Mouse (Mus musculus): ENCODE results near the gene Faiml. TPM values are rescaled to one million over a fixed set of nuclear protein-coding genes. Genes with fewer than 3 reads are reported as not detected.

Gene Faiml
- polyA plus RNA-seq, 1 experiment from 2014 or later = not detected

DNA sequence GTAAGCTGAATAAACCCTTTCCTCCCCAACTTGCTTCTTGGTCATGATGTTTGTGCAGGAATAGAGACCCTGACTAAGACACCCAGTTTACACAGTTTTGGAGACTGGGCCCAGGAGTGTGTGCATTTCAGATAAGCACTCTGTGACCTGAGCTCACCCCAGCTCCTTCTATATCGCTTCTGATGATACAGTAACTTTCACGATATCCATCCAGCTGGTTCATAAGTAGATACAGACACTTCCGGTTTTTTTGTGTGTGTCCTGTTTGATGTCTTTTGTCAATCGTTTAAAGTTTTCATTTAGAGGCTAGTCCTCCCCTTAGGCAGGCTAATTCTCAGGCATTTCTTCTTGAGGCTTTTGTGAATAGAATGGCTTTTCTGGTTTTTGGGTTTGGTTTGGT is 15.4 kb downstream of the Faiml start:
- Histone ChIP-seq H3K27ac (replicated peaks; ENCODE audit: low read depth, low read length) (no peak overlapping the region), H3K36me3 (replicated peaks; ENCODE audit: control insufficient read depth, insufficient read depth, low read depth, low read length) (no peaks in the 10 kb centered on the region), H3K4me3 (ENCODE audit: low read depth, low read length) (no peak overlapping the region), H3K27me3 (ENCODE audit: control insufficient read depth, insufficient read depth, low read length) (no peaks in the 10 kb centered on the region), H3K9ac (replicated peaks; ENCODE audit: low read length) (no peak overlapping the region), H3K4me2 (ENCODE audit: low read depth, low read length) (no peak overlapping the region), H3K9me3 (replicated peaks; ENCODE audit: control insufficient read depth, low read length) (no peaks in the 10 kb centered on the region; the same call in 1 of the 2 replicates), H3K4me1 (ENCODE audit: control insufficient read depth, insufficient read depth, low read length) (no peaks in the 10 kb centered on the region)
- ATAC-seq (replicated peaks; ENCODE audit: insufficient number of reproducible peaks, low FRiP score, low TSS enrichment, low read depth) (no peak), DNase-seq (ENCODE audit: low spot score) (no peak)
- WGBS = 84% methylated on average over 4 of the region's 4 CpGs

DNA sequence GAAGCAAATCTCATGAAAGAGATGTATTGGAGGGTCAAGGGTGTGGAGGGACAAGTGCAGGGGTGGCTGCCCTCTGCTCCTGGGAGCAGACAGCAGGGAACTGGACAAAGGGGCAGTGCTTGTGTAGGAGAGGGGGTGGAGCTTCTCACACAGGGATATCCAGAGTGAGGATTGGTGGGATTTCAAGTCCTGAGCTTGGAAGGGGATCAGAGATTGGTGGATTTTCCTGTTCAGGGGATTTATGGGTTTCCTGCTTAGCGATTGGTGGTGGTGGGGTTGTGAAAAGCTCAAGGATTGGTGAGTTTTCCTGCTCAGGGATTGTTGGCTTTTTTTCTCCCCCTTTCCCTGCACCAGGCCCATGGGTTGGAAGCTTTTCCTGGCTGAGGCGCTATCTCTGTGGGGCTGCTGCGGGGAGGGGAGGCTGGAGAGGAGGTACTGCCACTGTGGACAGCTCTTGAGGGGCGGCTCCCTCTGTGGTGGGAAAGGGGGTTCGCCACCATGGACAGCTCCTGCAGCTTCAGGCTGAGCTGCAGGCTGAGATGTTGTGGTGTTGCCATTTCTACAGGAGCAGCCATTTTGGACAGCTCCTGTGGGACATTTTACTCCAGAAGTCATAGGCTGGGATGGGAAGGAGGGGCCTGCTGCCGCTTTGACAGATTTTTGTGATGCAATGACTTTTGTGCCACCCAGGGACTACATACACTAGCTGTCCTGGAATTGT is 18.9 kb downstream of the Faiml start:
- WGBS = 23% methylated on average over 6 of the region's 6 CpGs
- Histone ChIP-seq H3K4me1 (ENCODE audit: control insufficient read depth, insufficient read depth, low read length) (no peaks in the 10 kb centered on the region), H3K4me2 (ENCODE audit: low read depth, low read length) (no peak overlapping the region), H3K36me3 (replicated peaks; ENCODE audit: control insufficient read depth, insufficient read depth, low read depth, low read length) (no peaks in the 10 kb centered on the region), H3K9ac (replicated peaks; ENCODE audit: low read length) (no peak overlapping the region), H3K4me3 (ENCODE audit: low read depth, low read length) (no peak overlapping the region), H3K9me3 (replicated peaks; ENCODE audit: control insufficient read depth, low read length) (no peaks in the 10 kb centered on the region; the same call in 1 of the 2 replicates), H3K27me3 (ENCODE audit: control insufficient read depth, insufficient read depth, low read length) (no peaks in the 10 kb centered on the region), H3K27ac (replicated peaks; ENCODE audit: low read depth, low read length) (no peak overlapping the region)
- DNase-seq (ENCODE audit: low spot score) = peak; percentile 86
- ATAC-seq (replicated peaks; ENCODE audit: insufficient number of reproducible peaks, low FRiP score, low TSS enrichment, low read depth) = peak; percentile 44; the same call in 1 of the 2 replicates

DNA sequence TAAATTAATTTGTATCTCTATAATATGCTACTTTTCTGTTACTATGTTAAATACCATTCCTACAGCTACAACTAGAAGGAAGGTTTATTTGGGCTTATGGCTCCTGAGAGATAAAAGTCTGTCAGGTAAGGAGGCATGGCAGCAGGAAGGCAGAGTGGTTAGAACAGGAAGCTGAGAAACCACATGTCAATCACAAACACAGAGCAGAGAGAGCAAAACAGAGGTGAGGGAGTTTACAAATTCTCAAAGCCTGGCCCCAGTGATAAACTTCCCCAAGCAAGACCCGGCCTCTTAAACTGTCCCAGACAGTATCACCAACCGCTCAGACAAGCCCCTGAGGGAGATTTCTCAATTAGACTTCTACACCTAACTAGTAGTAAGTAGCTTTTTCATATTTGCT is 20.9 kb downstream of the Faiml start:
- H3K4me1 ChIP-seq (ENCODE audit: control insufficient read depth, insufficient read depth, low read length) = no peaks in the 10 kb centered on the region
- no peaks in the 10 kb centered on the region for H3K27me3 ChIP-seq (ENCODE audit: control insufficient read depth, insufficient read depth, low read length)
- H3K36me3 ChIP-seq (replicated peaks; ENCODE audit: control insufficient read depth, insufficient read depth, low read depth, low read length) = no peaks in the 10 kb centered on the region
- WGBS = 70% methylated on average over 2 of the region's 2 CpGs
- no peaks in the 10 kb centered on the region for H3K9me3 ChIP-seq (replicated peaks; ENCODE audit: control insufficient read depth, low read length)
- no peak overlapping the region for H3K27ac ChIP-seq (replicated peaks; ENCODE audit: low read depth, low read length)
- no peak overlapping the region for H3K4me2 ChIP-seq (ENCODE audit: low read depth, low read length)
- no peak overlapping the region for H3K4me3 ChIP-seq (ENCODE audit: low read depth, low read length)
- no peak for DNase-seq (ENCODE audit: low spot score)
- no peak for ATAC-seq (replicated peaks; ENCODE audit: insufficient number of reproducible peaks, low FRiP score, low TSS enrichment, low read depth)
- H3K9ac ChIP-seq (replicated peaks; ENCODE audit: low read length) = no peak overlapping the region

DNA sequence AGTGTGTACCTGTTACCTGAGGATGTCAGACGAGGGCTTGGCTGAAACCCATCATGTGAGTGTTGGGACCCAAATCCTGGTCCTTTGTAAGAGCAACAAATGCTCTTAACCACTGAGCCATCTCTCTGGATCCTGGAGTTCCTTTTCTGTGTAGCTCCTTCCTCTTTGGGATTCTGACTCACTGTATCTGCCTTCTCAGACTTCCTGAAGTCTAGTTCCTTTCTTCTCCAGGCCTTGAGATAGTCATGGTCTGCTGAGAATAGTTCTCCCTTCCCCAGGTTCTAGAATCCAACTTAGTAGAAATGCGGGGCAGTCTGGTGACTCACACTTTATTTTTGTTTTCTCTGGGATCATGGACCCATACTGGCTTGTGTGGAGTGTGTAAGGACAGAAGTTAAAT is 24.4 kb downstream of the Faiml start:
- ATAC-seq (replicated peaks; ENCODE audit: insufficient number of reproducible peaks, low FRiP score, low TSS enrichment, low read depth) = no peak
- H3K4me3 ChIP-seq (ENCODE audit: low read depth, low read length) = no peak overlapping the region
- no peaks in the 10 kb centered on the region for H3K36me3 ChIP-seq (replicated peaks; ENCODE audit: control insufficient read depth, insufficient read depth, low read depth, low read length)
- WGBS = 78% methylated on average over 2 of the region's 2 CpGs
- H3K27ac ChIP-seq (replicated peaks; ENCODE audit: low read depth, low read length) = no peak overlapping the region
- no peaks in the 10 kb centered on the region for H3K27me3 ChIP-seq (ENCODE audit: control insufficient read depth, insufficient read depth, low read length)
- no peaks in the 10 kb centered on the region for H3K4me1 ChIP-seq (ENCODE audit: control insufficient read depth, insufficient read depth, low read length)
- H3K9me3 ChIP-seq (replicated peaks; ENCODE audit: control insufficient read depth, low read length) = no peaks in the 10 kb centered on the region
- no peak for DNase-seq (ENCODE audit: low spot score)
- no peak overlapping the region for H3K4me2 ChIP-seq (ENCODE audit: low read depth, low read length)
- H3K9ac ChIP-seq (replicated peaks; ENCODE audit: low read length) = no peak overlapping the region

DNA sequence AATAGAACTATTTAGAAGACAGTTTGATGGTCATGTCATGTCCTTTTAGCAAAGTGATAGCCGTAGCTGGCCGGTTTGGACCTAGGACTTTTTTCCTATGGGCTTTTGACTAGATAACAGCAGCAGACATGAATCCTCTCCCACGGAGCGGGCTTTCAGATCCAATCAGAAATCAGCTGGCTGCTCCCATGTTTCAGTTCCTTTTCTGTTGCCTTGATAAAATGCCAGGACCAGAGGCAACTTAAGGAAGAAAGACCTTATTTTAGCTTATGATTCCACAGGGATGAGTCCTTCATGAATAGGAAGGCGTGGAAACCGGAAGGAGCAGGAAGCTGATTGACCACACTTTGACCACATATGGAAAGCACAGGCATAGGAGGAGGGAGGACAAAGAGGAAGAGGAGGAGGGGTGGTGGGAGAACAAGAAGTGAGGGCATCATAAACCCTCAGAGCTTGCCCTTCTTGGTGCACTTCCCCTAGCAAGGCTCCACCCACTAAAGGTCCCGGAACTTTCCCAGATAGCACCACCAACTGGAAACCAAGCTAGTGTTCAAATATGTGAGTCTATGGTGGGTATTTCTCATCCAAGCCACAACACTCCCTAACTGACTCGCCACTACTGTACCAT is 53.9 kb downstream of the Faiml start:
- no peaks in the 10 kb centered on the region for H3K27me3 ChIP-seq (ENCODE audit: control insufficient read depth, insufficient read depth, low read length)
- H3K9me3 ChIP-seq (replicated peaks; ENCODE audit: control insufficient read depth, low read length) = no peaks in the 10 kb centered on the region
- ATAC-seq (replicated peaks; ENCODE audit: insufficient number of reproducible peaks, low FRiP score, low TSS enrichment, low read depth) = no peak
- no peak overlapping the region for H3K27ac ChIP-seq (replicated peaks; ENCODE audit: low read depth, low read length)
- H3K4me1 ChIP-seq (ENCODE audit: control insufficient read depth, insufficient read depth, low read length) = no peaks in the 10 kb centered on the region
- 86% methylated on average over 8 of the region's 8 CpGs for WGBS
- no peak overlapping the region for H3K4me2 ChIP-seq (ENCODE audit: low read depth, low read length)
- no peaks in the 10 kb centered on the region for H3K36me3 ChIP-seq (replicated peaks; ENCODE audit: control insufficient read depth, insufficient read depth, low read depth, low read length)
- no peak for DNase-seq (ENCODE audit: low spot score)
- H3K4me3 ChIP-seq (ENCODE audit: low read depth, low read length) = no peak overlapping the region
- H3K9ac ChIP-seq (replicated peaks; ENCODE audit: low read length) = no peak overlapping the region

DNA sequence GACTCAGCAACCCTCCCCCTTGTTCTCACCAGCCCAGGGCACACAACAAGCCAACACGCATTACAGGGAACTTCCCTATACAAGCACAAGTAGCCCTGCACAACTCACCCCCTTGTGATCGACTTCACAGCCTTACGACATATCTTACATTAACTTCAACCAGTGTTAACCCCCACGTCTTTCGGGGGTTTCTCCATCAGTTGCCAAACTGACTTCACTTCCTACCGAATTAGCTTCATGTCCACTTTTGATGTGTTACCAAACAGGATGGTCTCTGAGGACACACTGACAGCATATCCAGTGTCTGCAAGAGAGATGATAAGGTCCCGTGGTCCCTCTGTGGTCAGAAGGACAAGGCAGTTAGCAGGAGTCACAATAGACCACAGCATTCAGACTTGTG is 54.9 kb downstream of the Faiml start:
- WGBS = 84% methylated on average over 7 of the region's 7 CpGs
- no peaks in the 10 kb centered on the region for H3K27me3 ChIP-seq (ENCODE audit: control insufficient read depth, insufficient read depth, low read length)

DNA sequence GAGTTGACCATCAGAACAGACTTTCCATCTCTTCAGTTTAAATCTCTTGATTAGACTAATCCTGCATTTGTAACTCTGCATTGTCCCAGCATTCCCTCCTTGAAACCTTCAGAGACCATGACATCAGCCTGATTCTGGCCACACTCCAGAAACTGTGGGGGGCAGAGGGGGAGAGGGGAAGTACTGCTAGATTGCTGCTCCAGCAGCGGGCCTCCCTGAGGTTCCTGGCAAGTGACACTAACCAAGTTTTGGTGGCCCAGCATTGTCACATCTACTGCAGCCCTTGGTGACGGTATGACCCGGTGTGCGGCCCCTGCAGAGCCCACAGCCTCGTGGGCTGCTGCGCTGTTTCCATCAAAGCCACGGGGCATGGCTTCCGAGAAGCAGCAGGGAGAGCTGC is 56.8 kb downstream of the Faiml start:
- DNase-seq (ENCODE audit: low spot score) = no peak
- H3K9me3 ChIP-seq (replicated peaks; ENCODE audit: control insufficient read depth, low read length) = no peaks in the 10 kb centered on the region
- H3K27ac ChIP-seq (replicated peaks; ENCODE audit: low read depth, low read length) = no peak overlapping the region
- no peak overlapping the region for H3K4me2 ChIP-seq (ENCODE audit: low read depth, low read length)
- H3K4me1 ChIP-seq (ENCODE audit: control insufficient read depth, insufficient read depth, low read length) = no peaks in the 10 kb centered on the region
- H3K36me3 ChIP-seq (replicated peaks; ENCODE audit: control insufficient read depth, insufficient read depth, low read depth, low read length) = no peaks in the 10 kb centered on the region
- H3K27me3 ChIP-seq (ENCODE audit: control insufficient read depth, insufficient read depth, low read length) = no peaks in the 10 kb centered on the region
- ATAC-seq (replicated peaks; ENCODE audit: insufficient number of reproducible peaks, low FRiP score, low TSS enrichment, low read depth) = no peak
- H3K4me3 ChIP-seq (ENCODE audit: low read depth, low read length) = no peak overlapping the region
- no peak overlapping the region for H3K9ac ChIP-seq (replicated peaks; ENCODE audit: low read length)
- WGBS = 62% methylated on average over 8 of the region's 8 CpGs

More for the DNA sequence above, 54.9 kb downstream of the Faiml start:
- Histone ChIP-seq H3K4me3 (ENCODE audit: low read depth, low read length) (no peak overlapping the region), H3K4me1 (ENCODE audit: control insufficient read depth, insufficient read depth, low read length) (no peaks in the 10 kb centered on the region), H3K4me2 (ENCODE audit: low read depth, low read length) (no peak overlapping the region), H3K9me3 (replicated peaks; ENCODE audit: control insufficient read depth, low read length) (no peaks in the 10 kb centered on the region), H3K9ac (replicated peaks; ENCODE audit: low read length) (no peak overlapping the region), H3K27ac (replicated peaks; ENCODE audit: low read depth, low read length) (no peak overlapping the region), H3K36me3 (replicated peaks; ENCODE audit: control insufficient read depth, insufficient read depth, low read depth, low read length) (no peaks in the 10 kb centered on the region)
- no peak for DNase-seq (ENCODE audit: low spot score)
- no peak for ATAC-seq (replicated peaks; ENCODE audit: insufficient number of reproducible peaks, low FRiP score, low TSS enrichment, low read depth)

Data from embryonic facial prominence, embryonic 11.5 days (tissue).